Mouse (Mus musculus) brain, embryonic 14.5 days (tissue): Measurements from ENCODE around the gene Vmn1r103. TPM values are rescaled to one million over a fixed set of nuclear protein-coding genes. Genes with fewer than 3 reads are reported as not detected.
"Not testable (repeated sequence)": the region's sequence is repeated elsewhere in the genome, so short reads cannot be mapped to it uniquely, and the experiment has no call there.

Source experiments
- DNase-seq: peaks from one replicate; pipeline ENCODE4 v3.0.0-alpha.2; 2011; ENCODE audit warnings: low read depth
- polyA plus RNA-seq: library from polyadenylated mRNA; depleted of rRNA; stranded (reverse); fragments of >200 nt; gene quantifications from 2 replicates; pipeline ENCODE4 v1.2.3, GENCODE M21; 2012; rRNA removed

The Vmn1r103 gene
- polyA plus RNA-seq = not detected in 2 replicates

DNA sequence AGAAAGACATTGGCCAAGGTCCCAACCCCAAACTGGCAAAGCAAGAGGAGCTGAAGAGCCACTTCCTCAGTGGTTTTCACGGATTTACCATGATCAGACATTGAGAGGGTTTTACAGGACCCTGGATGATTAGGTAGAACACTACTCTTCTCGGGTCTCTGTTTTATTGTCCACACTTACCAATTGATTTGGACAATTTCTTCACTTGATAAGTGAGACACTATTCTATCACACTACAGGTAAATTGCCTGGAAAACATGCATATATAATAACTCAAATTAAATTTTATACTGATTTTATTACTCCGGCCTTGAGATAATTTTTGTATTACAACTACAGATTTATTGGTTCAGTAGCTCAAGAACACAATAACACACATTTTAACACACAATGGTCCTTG lies at the start of gene Vmn1r103:
TSS of gene Vmn1r103 (minus strand) at position 101 of the 400 bp plus-strand sequence.
- not testable (repeated sequence) for DNase-seq

DNA sequence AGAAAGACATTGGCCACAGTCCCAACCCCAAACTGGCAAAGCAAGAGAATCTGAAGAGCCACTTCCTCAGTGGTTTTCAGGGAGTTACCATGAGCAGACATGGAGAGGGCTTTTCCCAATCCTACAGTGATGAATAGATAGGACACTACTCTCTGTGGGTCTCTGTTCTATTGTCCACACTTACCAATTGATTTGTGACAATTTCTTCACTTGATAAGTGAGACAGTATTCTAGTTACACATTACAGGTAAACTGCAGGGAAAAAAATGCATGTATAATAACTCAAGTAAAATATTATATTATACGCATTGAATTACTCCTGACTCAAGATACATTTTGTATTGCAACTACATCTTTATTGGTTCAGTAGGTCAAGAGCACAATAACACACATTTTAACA lies 35.3 kb upstream of the Vmn1r103 start, which contains the start of gene Gm5726:
TSS of gene Gm5726 (minus strand) at position 101 of the 400 bp plus-strand sequence.
- not testable (repeated sequence) for DNase-seq

DNA sequence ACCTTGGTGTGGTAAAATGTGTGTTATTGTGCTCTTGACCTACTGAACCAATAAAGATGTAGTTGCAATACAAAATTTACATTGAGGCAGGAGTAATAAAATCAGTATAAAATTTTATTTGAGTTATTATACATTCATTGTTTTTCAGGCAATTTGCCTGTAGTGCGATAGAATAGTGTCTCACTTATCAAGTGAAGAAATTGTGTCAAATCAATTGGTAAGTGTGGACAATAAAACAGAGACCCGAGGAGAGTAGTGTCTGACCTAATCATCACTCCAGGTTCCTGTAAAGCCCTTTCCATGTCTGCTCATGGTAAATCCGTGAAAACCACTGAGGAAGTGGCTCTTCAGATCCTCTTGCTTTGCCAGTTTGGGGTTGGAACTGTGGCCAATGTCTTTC lies 23.2 kb upstream of the Vmn1r103 start, which contains the start of gene Vmn1r104:
TSS of gene Vmn1r104 (plus strand) at position 301 of the 400 bp plus-strand sequence.
- not testable (repeated sequence) for DNase-seq

- not testable (repeated sequence) for DNase-seq
Measured at GRCm38 (mm10) chr7:20474825-20475224, 35.5 kb downstream of the Vmn1r103 start, which contains the start of gene Gm10670. Gene Gm10670, minus strand, starts transcription at chr7:20474925.

Other genes with a start within 250 kb of the Vmn1r103 start
- not detected in 2 replicates for gene Gm5890, start 247.7 kb downstream of the Vmn1r103 start, polyA plus RNA-seq
- gene Gm4133, start 176.5 kb downstream of the Vmn1r103 start, polyA plus RNA-seq = not detected in 2 replicates
- not detected in 2 replicates for gene Gm5728, start 135.1 kb downstream of the Vmn1r103 start, polyA plus RNA-seq
- not detected in 2 replicates for gene Vmn1r100, start 92.6 kb downstream of the Vmn1r103 start, polyA plus RNA-seq
- gene Vmn1r101, start 67.9 kb downstream of the Vmn1r103 start, polyA plus RNA-seq = not detected in 2 replicates
- gene Gm10670, start 35.6 kb downstream of the Vmn1r103 start, polyA plus RNA-seq = not detected in 2 replicates
- gene Vmn1r104, start 23.3 kb upstream of the Vmn1r103 start, polyA plus RNA-seq = not detected in 2 replicates
- not detected in 2 replicates for gene Gm5726, start 35.2 kb upstream of the Vmn1r103 start, polyA plus RNA-seq
- not detected in 2 replicates for gene Gm4141, start 65.7 kb upstream of the Vmn1r103 start, polyA plus RNA-seq
- gene Gm4513, start 88.5 kb upstream of the Vmn1r103 start, polyA plus RNA-seq = not detected in 2 replicates
- gene Vmn1r107, start 158.4 kb upstream of the Vmn1r103 start, polyA plus RNA-seq = not detected in 2 replicates
- gene Vmn1r111, start 192.7 kb upstream of the Vmn1r103 start, polyA plus RNA-seq = not detected in 2 replicates
- not detected in 2 replicates for gene Gm10668, start 220.1 kb upstream of the Vmn1r103 start, polyA plus RNA-seq